Mouse (Mus musculus) heart, postnatal 25 days (tissue): ENCODE results near the gene Sbf1. TPM values are rescaled to one million over a fixed set of nuclear protein-coding genes. Genes with fewer than 3 reads are reported as not detected.

Experiments used
- DNase-seq: peaks from one replicate; pipeline ENCODE4 v3.0.0; 2022; ENCODE audit warnings: low spot score
- intact Hi-C: fragments of 180-260 bp; cut with DNase I; formaldehyde crosslinking; loops from one replicate; pipeline ENCODE4 v1.15.1; 2025
- microRNA-seq: library from miRNA; unstranded; fragments of <30 nt; microRNA quantifications from one replicate; pipeline ENCODE4 v1.2.0, GENCODE M21; 2022
- total RNA-seq, 2 experiments: library from RNA; stranded (reverse); gene quantifications; 2 replicates each; pipeline ENCODE4 v1.2.3; 2021

Sbf1 gene
- total RNA-seq, 2 experiments from 2014 or later = 58.3 to 64.4 TPM

- DNase-seq = no peak
Observed at GRCm38 (mm10) chr15:89286582-89286981, 28.5 kb downstream of the Sbf1 start.

GRCm38 (mm10) chr15:89286114-89286513 lies 29.0 kb downstream of the Sbf1 start:
- no peak for DNase-seq
- intact Hi-C loops = no loop called here

More at GRCm38 (mm10) chr15:89286582-89286981, 28.5 kb downstream of the Sbf1 start:
- intact Hi-C loops = no loop called here

- intact Hi-C loops = no loop called here
- no peak for DNase-seq
Observed at GRCm38 (mm10) chr15:89285478-89285877, 29.6 kb downstream of the Sbf1 start.

- intact Hi-C loops = no loop called here
- DNase-seq = no peak
Observed at GRCm38 (mm10) chr15:89285004-89285403, 30.1 kb downstream of the Sbf1 start.

- intact Hi-C loops = no loop called here
- DNase-seq = no peak
Observed at GRCm38 (mm10) chr15:89284094-89284493, 31.0 kb downstream of the Sbf1 start.

GRCm38 (mm10) chr15:89282546-89282945 lies 32.6 kb downstream of the Sbf1 start:
- DNase-seq = no peak
- intact Hi-C loops = no loop called here

- intact Hi-C loops = no loop called here
- DNase-seq = no peak
Observed at GRCm38 (mm10) chr15:89277366-89277765, 37.7 kb downstream of the Sbf1 start.

- no peak for DNase-seq
- intact Hi-C loops = no loop called here
Observed at GRCm38 (mm10) chr15:89275497-89275896, 39.6 kb downstream of the Sbf1 start.

GRCm38 (mm10) chr15:89264485-89264884 lies 50.6 kb downstream of the Sbf1 start:
- no peak for DNase-seq
- intact Hi-C loops = no loop called here

- intact Hi-C loops = no loop called here
- no peak for DNase-seq
Observed at GRCm38 (mm10) chr15:89258997-89259396, 56.1 kb downstream of the Sbf1 start.

- DNase-seq = no peak
- intact Hi-C loops = no loop called here
Observed at GRCm38 (mm10) chr15:89255330-89255729, 59.8 kb downstream of the Sbf1 start.

GRCm38 (mm10) chr15:89249063-89249462 lies 66.0 kb downstream of the Sbf1 start:
- intact Hi-C loops = no loop called here
- no peak for DNase-seq

- intact Hi-C loops = no loop called here
- DNase-seq = no peak
Observed at GRCm38 (mm10) chr15:89241025-89241424, 74.1 kb downstream of the Sbf1 start.

GRCm38 (mm10) chr15:89239751-89240392 lies 75.2 kb downstream of the Sbf1 start:
- DNase-seq = no peak
- intact Hi-C loops = no loop called here

Small RNAs within 50 kb of the gene (microRNA-seq; reads per million reads assigned to microRNA genes)
- gene Mir6959 = not detected

Other genes with a start within 250 kb of the Sbf1 start
- gene Trabd, start 240.2 kb downstream of the Sbf1 start, total RNA-seq = 10 to 100 TPM; 44.2 to 45.5 TPM
- 10 to 100 TPM; 15.1 to 15.2 TPM for gene Selenoo, start 226.2 kb downstream of the Sbf1 start, total RNA-seq
- 1 to 10 TPM; 8.8 to 9.4 TPM for gene Tubgcp6, start 192.2 kb downstream of the Sbf1 start, total RNA-seq
- 1 to 10 TPM; 7.4 to 8.3 TPM for gene Hdac10, start 186.6 kb downstream of the Sbf1 start, total RNA-seq
- 10 to 100 TPM; 20.1 to 22.3 TPM for gene Mapk12, start 174.6 kb downstream of the Sbf1 start, total RNA-seq
- gene Mapk11, start 165.7 kb downstream of the Sbf1 start, total RNA-seq = 1 to 10 TPM; 1.4 to 2.1 TPM
- gene Plxnb2, start 134.5 kb downstream of the Sbf1 start, total RNA-seq = 10 to 100 TPM; 81.5 to 86.1 TPM
- 1 to 10 TPM; 8.4 to 8.7 TPM for gene Dennd6b, start 118.8 kb downstream of the Sbf1 start, total RNA-seq
- 10 to 100 TPM; 63.4 to 65.0 TPM for gene Ppp6r2, start 103.8 kb downstream of the Sbf1 start, total RNA-seq
- not detected for gene Adm2, start 7.4 kb upstream of the Sbf1 start, total RNA-seq
- gene Miox, start 19.1 kb upstream of the Sbf1 start, total RNA-seq = not detected
- gene Lmf2, start 40.3 kb upstream of the Sbf1 start, total RNA-seq = 10 to 100 TPM; 30.6 to 31.8 TPM
- 10 to 100 TPM; 52.0 to 60.4 TPM for gene Ncaph2, start 40.4 kb upstream of the Sbf1 start, total RNA-seq
- gene Sco2, start 58.5 kb upstream of the Sbf1 start, total RNA-seq = 10 to 100 TPM; 23.0 to 24.2 TPM
- under 1 TPM; 0.44 to 0.64 TPM for gene Tymp, start 61.7 kb upstream of the Sbf1 start, total RNA-seq
- gene Odf3b, start 64.0 kb upstream of the Sbf1 start, total RNA-seq = 1 to 10 TPM; 1.3 TPM
- gene Klhdc7b, start 69.6 kb upstream of the Sbf1 start, total RNA-seq = not detected
- gene Syce3, start 95.2 kb upstream of the Sbf1 start, total RNA-seq = not detected
- gene Cpt1b, start 110.6 kb upstream of the Sbf1 start, total RNA-seq = 100 to 1,000 TPM; 512 to 569 TPM
- 1 to 10 TPM; 1.5 TPM for gene C730034F03Rik, start 114.3 kb upstream of the Sbf1 start, total RNA-seq
- 10 to 100 TPM; 14.5 to 16.4 TPM for gene Gm44502, start 114.4 kb upstream of the Sbf1 start, total RNA-seq
- 10 to 100 TPM; 40.6 to 44.9 TPM for gene Chkb, start 114.6 kb upstream of the Sbf1 start, total RNA-seq
- gene Mapk8ip2, start 138.6 kb upstream of the Sbf1 start, total RNA-seq = under 1 TPM; 0.10 to 0.11 TPM
- gene Arsa, start 162.1 kb upstream of the Sbf1 start, total RNA-seq = 10 to 100 TPM; 12.0 to 13.1 TPM
- 10 to 100 TPM; 48.2 to 53.3 TPM for gene Shank3, start 184.3 kb upstream of the Sbf1 start, total RNA-seq